In the genomic region with DNA sequence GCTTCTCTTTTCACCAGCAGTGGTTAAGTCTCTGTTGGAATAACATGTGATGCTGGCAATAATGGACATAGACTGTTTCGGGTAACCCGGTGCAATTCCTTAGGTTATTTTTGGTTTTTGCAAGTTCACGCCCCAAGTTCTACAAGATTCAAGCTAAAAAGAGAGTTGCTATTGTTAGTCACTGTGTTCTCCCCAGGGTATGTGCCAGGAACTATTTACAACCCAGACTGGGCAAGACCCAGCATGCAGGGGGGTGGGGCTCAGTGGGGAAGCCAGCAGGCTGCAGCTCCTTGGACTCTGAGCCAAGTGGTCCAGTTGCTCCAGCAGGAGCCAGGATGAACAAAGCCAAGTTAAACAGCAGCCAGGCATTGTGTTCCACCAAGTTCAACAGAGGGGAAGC, we compare ENCODE assay signal across 8 mouse cellular contexts. TPM values are rescaled to one million over a fixed set of nuclear protein-coding genes. Genes with fewer than 3 reads are reported as not detected.
DNase-seq lines count a peak whose midpoint lies in the region; ATAC-seq lines count a peak whose summit lies in the region.

No protein-coding gene starts in this region.

- DNase-seq in cerebellum, adult 11-12 months = peak; percentile 55
- no peak for DNase-seq in cerebellum, adult 8-10 months
- DNase-seq in adipocyte (ENCODE audit: low spot score) = peak; percentile 99
- DNase-seq in frontal cortex, postnatal 14 days (ENCODE audit: low spot score in 2 of 2) = peak; percentile 50 to 73
- peak; percentile 96 for DNase-seq in kidney, adult 9 months
- peak; percentile 86 to 89 for DNase-seq in lung, adult 18-20 months
- DNase-seq in testis, postnatal 14 days (ENCODE audit: low spot score) = peak; percentile 55

- no peak for ATAC-seq in megakaryocyte, adult 5-6 weeks (ENCODE audit: poor library complexity, severe bottlenecking)

RNA-seq across cellular contexts. Expression of gene Nrbf2, which starts 2.8 kb away (rescaled TPM):
- 33.4 and 39.7 TPM in 2 replicates for total RNA-seq in megakaryocyte, adult 5-6 weeks (2015)
- 20.7 and 24.6 TPM in 2 replicates for total RNA-seq in megakaryocyte, adult 5-6 weeks (2017)
